10 mouse cellular contexts compared by ENCODE assay signal in genomic region chr17:78322369-78323335, GRCm38 (mm10).
DNase-seq lines count a peak whose midpoint lies in the region; ATAC-seq and TF ChIP-seq lines count a peak whose summit lies in the region.
"Had no signal": no experiment of that assay in that cellular context is flagged by ENCODE, and none has a peak within 500 bp of the region (broad histone marks: within the 10 kb centered on the region; RNA-seq: fewer than 3 reads in every experiment).

No protein-coding gene starts in this region.

- no peak overlapping the region for H3K4me3 ChIP-seq in forebrain, embryonic 16.5 days (replicated peaks; ENCODE audit: low read length)
- no peak overlapping the region for H3K4me3 ChIP-seq in forebrain, embryonic 12.5 days (replicated peaks)
- H3K4me3 ChIP-seq in lung, embryonic 15.5 days = no peak overlapping the region
- H3K4me3 ChIP-seq in lung, adult 2 months (replicated peaks; ENCODE audit: extremely low read depth, low read depth, low read length) = no peak overlapping the region
- no peak overlapping the region for H3K4me3 ChIP-seq in heart, embryonic 15.5 days
- H3K4me3 ChIP-seq in stomach, embryonic 15.5 days (replicated peaks) = no peak overlapping the region

- no peaks in the 10 kb centered on the region for H3K9me3 ChIP-seq in forebrain, embryonic 16.5 days (ENCODE audit: control insufficient read depth, low read length)
- 0 out of 2 replicates have a peak, but pooled peaks cover 3% of the 10 kb centered on the region for H3K9me3 ChIP-seq in forebrain, embryonic 12.5 days
- no peaks in the 10 kb centered on the region for H3K9me3 ChIP-seq in lung, embryonic 15.5 days
- H3K9me3 ChIP-seq in heart, embryonic 15.5 days (replicated peaks) = no peaks in the 10 kb centered on the region
- H3K9me3 ChIP-seq in stomach, embryonic 15.5 days = no peaks in the 10 kb centered on the region

- intact Hi-C loops in left cerebral cortex, postnatal 25 days (cut with DNase I) = no loop called here

- TF ChIP-seq POLR2A in lung, adult 2 months (IDR thresholded peaks at IDR 0.05; ENCODE audit: borderline replicate concordance, extremely low read depth, low read depth, low read length) = no peak

- no peaks in the 10 kb centered on the region for H3K27me3 ChIP-seq in forebrain, embryonic 16.5 days (replicated peaks; ENCODE audit: control insufficient read depth, insufficient read depth, low read length)
- no peaks in the 10 kb centered on the region for H3K27me3 ChIP-seq in forebrain, embryonic 12.5 days
- peaks cover 65% of the 10 kb centered on the region for H3K27me3 ChIP-seq in lung, embryonic 15.5 days
- no peaks in the 10 kb centered on the region; the same call in 1 of the 2 replicates for H3K27me3 ChIP-seq in heart, embryonic 15.5 days
- no peaks in the 10 kb centered on the region for H3K27me3 ChIP-seq in stomach, embryonic 15.5 days (replicated peaks)

- no peak overlapping the region for H3K9ac ChIP-seq in forebrain, embryonic 16.5 days (replicated peaks; ENCODE audit: low read depth, low read length)
- H3K9ac ChIP-seq in forebrain, embryonic 12.5 days = no peak overlapping the region
- no peak overlapping the region for H3K9ac ChIP-seq in lung, embryonic 15.5 days
- no peak overlapping the region for H3K9ac ChIP-seq in heart, embryonic 15.5 days
- H3K9ac ChIP-seq in stomach, embryonic 15.5 days = no peak overlapping the region

- ATAC-seq in forebrain, embryonic 16.5 days = peak; percentile 38; the same call in 1 of the 2 replicates
- ATAC-seq in forebrain, embryonic 12.5 days (ENCODE audit: low FRiP score) = no peak
- peak; percentile 55; the same call in 1 of the 2 replicates for ATAC-seq in lung, embryonic 15.5 days (ENCODE audit: borderline replicate concordance, extremely low read depth, low FRiP score, low TSS enrichment)
- ATAC-seq in heart, embryonic 15.5 days (replicated peaks; ENCODE audit: insufficient number of reproducible peaks, insufficient read depth, low FRiP score, low read depth) = no peak
- no peak for ATAC-seq in stomach, embryonic 15.5 days (ENCODE audit: insufficient read depth, low FRiP score, low read depth)
- no peak for ATAC-seq in frontal cortex, adult (ENCODE audit: low TSS enrichment)

- H3K36me3 ChIP-seq in forebrain, embryonic 16.5 days (ENCODE audit: control insufficient read depth, insufficient read depth) = no peaks in the 10 kb centered on the region
- no peaks in the 10 kb centered on the region; the same call in 1 of the 2 replicates for H3K36me3 ChIP-seq in forebrain, embryonic 12.5 days (replicated peaks)
- no peaks in the 10 kb centered on the region for H3K36me3 ChIP-seq in lung, embryonic 15.5 days
- no peaks in the 10 kb centered on the region for H3K36me3 ChIP-seq in heart, embryonic 15.5 days
- no peaks in the 10 kb centered on the region for H3K36me3 ChIP-seq in stomach, embryonic 15.5 days

- peaks cover 11% of the 10 kb centered on the region for H3K4me1 ChIP-seq in forebrain, embryonic 16.5 days (replicated peaks; ENCODE audit: control insufficient read depth, insufficient read depth, low read length)
- H3K4me1 ChIP-seq in forebrain, embryonic 12.5 days = peaks cover 11% of the 10 kb centered on the region
- peaks cover 21% of the 10 kb centered on the region for H3K4me1 ChIP-seq in lung, embryonic 15.5 days
- H3K4me1 ChIP-seq in lung, adult 2 months (ENCODE audit: control insufficient read depth, insufficient read depth, low read length) = peaks cover 9% of the 10 kb centered on the region
- H3K4me1 ChIP-seq in heart, embryonic 15.5 days (replicated peaks) = peaks cover 19% of the 10 kb centered on the region
- peaks cover 4% of the 10 kb centered on the region for H3K4me1 ChIP-seq in stomach, embryonic 15.5 days

- H3K4me2 ChIP-seq in forebrain, embryonic 16.5 days (ENCODE audit: low read length) = no peak overlapping the region
- H3K4me2 ChIP-seq in forebrain, embryonic 12.5 days = no peak overlapping the region
- no peak overlapping the region for H3K4me2 ChIP-seq in lung, embryonic 15.5 days
- no peak overlapping the region for H3K4me2 ChIP-seq in heart, embryonic 15.5 days
- no peak overlapping the region for H3K4me2 ChIP-seq in stomach, embryonic 15.5 days

- H3K27ac ChIP-seq in forebrain, embryonic 16.5 days (ENCODE audit: low read length) = no peak overlapping the region
- H3K27ac ChIP-seq in forebrain, embryonic 12.5 days = no peak overlapping the region
- H3K27ac ChIP-seq in lung, embryonic 15.5 days = peak overlapping the region; percentile 67
- peak overlapping the region; percentile 9; the same call in 1 of the 2 replicates for H3K27ac ChIP-seq in heart, embryonic 15.5 days
- H3K27ac ChIP-seq in stomach, embryonic 15.5 days = peak overlapping the region; percentile 16; the same call in 1 of the 2 replicates

- 37% methylated on average over 18 of the region's 18 CpGs for WGBS in forebrain, embryonic 16.5 days
- WGBS in forebrain, embryonic 12.5 days = 66% methylated on average over 18 of the region's 18 CpGs
- 16% methylated on average over 18 of the region's 18 CpGs for WGBS in lung, embryonic 15.5 days
- WGBS in lung, adult 2 months = 30% methylated on average over 18 of the region's 18 CpGs
- WGBS in heart, embryonic 15.5 days = 36% methylated on average over 18 of the region's 18 CpGs
- 26% methylated on average over 18 of the region's 18 CpGs for WGBS in stomach, embryonic 15.5 days

- no peak for TF ChIP-seq CTCF in lung, adult 2 months (IDR thresholded peaks at IDR 0.05; ENCODE audit: insufficient read depth, low read length)

- DNase-seq in lung, adult 2 months = no peak
- no peak for DNase-seq in left cerebral cortex, postnatal 25 days (ENCODE audit: low spot score in 2 of 2)
- DNase-seq: adrenal gland, postnatal 25 days; left cerebral cortex, postnatal 4 days had no signal

Comparison
In these comparisons a context has a peak if more than half of its experiments do, and no peak if none do; other contexts are left out.
1. ATAC-seq: peak in forebrain, embryonic 16.5 days (single experiment) and lung, embryonic 15.5 days (single experiment); none in forebrain, embryonic 12.5 days (single experiment), heart, embryonic 15.5 days (single experiment), stomach, embryonic 15.5 days (single experiment) and frontal cortex, adult (single experiment).
2. H3K27ac ChIP-seq: peak in lung, embryonic 15.5 days (single experiment), heart, embryonic 15.5 days (single experiment) and stomach, embryonic 15.5 days (single experiment); none in forebrain, embryonic 16.5 days (single experiment) and forebrain, embryonic 12.5 days (single experiment).